Mouse (Mus musculus) megakaryocyte-erythroid progenitor cell, adult 5 weeks (primary cell): ENCODE results near the gene Rasef. TPM values are rescaled to one million over a fixed set of nuclear protein-coding genes. Genes with fewer than 3 reads are reported as not detected.

ENCODE experiments used
- polyA plus RNA-seq: library from polyadenylated mRNA; stranded (reverse); fragments of >175 nt; gene quantifications from 2 replicates; pipeline ENCODE4 v1.2.3, GENCODE M21; 2012

The Rasef gene
- polyA plus RNA-seq: not detected in 2 replicates

DNA sequence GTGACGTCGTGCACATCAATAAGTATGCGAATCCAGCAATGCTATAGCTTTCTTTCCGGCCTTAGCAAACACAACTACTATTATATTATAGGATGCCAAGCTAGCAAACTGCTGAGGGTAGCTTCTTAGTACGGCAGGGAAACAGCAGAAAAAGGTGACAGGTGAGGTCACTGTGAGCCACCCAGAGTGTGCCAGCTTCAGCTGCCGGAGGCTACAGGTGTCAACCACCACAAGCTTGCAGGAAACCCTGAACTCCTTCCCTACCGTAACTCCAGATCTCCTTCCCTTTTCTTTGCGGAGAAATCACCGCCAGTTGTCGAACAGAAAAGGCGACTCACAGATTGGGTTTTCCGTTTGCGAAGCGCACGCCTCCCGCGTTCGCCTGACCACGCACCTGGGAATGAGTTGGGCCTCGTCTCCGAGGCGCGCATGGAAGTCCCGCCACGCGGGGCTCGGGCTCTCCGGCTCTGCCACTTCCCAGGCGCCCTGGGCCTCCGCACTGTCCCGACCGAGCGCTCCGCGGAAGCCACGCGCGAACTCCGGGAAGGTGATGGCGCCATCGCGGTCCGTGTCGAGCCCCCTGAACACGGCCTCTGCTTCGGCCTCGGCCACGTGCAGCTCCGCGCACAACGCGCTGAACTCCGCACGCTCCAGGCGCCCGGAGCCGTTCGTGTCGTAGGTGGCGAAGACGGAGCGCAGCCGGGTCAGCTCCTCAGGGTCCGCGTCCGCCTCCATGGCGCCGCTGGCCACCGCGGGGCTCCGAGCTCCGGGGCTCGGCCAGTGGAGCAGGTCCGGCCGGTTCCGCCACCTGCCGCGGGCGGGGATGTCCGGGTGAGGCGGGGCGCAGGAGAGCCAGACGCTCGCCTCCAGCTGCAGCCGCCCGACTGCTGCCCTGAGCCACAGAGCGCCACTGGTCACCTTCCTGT, at the start of gene Rasef:
Rasef (minus strand) TSS at position 735 of the 926 bp plus-strand sequence.

DNA sequence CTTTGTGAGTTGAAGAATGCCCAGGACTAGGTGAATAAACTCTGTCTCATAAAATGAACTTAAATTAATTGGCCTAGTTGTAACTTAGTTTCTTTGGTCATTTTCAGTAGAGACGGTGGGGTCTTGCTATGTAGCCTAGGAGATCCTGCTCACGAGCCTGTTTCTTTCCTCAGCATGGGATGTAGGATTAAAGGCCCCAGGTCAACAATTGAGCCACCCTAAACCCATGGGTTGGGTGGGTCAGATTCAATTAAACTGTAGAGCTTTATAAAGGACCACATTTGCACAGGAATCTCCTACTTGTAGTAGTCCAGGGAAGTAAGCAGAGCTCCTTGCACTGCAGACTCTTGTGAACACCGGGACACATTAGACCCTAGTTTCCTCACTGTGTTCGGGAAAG, 107.6 kb downstream of the Rasef start, which contains the start of gene Gm428:
Gm428 (plus strand) TSS at position 301 of the 400 bp plus-strand sequence.

DNA sequence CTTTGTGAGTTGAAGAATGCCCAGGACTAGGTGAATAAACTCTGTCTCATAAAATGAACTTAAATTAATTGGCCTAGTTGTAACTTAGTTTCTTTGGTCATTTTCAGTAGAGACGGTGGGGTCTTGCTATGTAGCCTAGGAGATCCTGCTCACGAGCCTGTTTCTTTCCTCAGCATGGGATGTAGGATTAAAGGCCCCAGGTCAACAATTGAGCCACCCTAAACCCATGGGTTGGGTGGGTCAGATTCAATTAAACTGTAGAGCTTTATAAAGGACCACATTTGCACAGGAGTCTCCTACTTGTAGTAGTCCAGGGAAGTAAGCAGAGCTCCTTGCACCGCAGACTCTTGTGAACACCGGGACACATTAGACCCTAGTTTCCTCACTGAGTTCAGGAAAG, 122.7 kb downstream of the Rasef start, which contains the start of gene Gm11239:
Gm11239 (plus strand) TSS at position 301 of the 400 bp plus-strand sequence.

Other genes starting within 250 kb of the Rasef start
- gene Gm11238, start 183.1 kb downstream of the Rasef start, polyA plus RNA-seq: not detected in 2 replicates
- not detected in 2 replicates for gene Gm11237, start 168.0 kb downstream of the Rasef start, polyA plus RNA-seq
- gene Gm11236, start 152.9 kb downstream of the Rasef start, polyA plus RNA-seq: not detected in 2 replicates
- not detected in 2 replicates for gene Gm11239, start 122.6 kb downstream of the Rasef start, polyA plus RNA-seq
- not detected in 2 replicates for gene Gm428, start 107.5 kb downstream of the Rasef start, polyA plus RNA-seq
- not detected in 2 replicates for gene Gm11758, start 85.3 kb upstream of the Rasef start, polyA plus RNA-seq
- not detected in 2 replicates for gene Gm11757, start 100.1 kb upstream of the Rasef start, polyA plus RNA-seq
- gene Gm13871, start 115.0 kb upstream of the Rasef start, polyA plus RNA-seq: not detected in 2 replicates
- 0.12 TPM in 1 of 2 replicates, not detected in the other for gene Gm11756, start 129.8 kb upstream of the Rasef start, polyA plus RNA-seq
- not detected in 2 replicates for gene 2310002L09Rik, start 159.9 kb upstream of the Rasef start, polyA plus RNA-seq
- not detected in 2 replicates for gene Frmd3, start 222.4 kb upstream of the Rasef start, polyA plus RNA-seq